Mouse (Mus musculus) embryonic facial prominence, embryonic 12.5 days (tissue): ENCODE measurements around the gene Grik4. TPM values are rescaled to one million over a fixed set of nuclear protein-coding genes. Genes with fewer than 3 reads are reported as not detected.

Source experiments
- ATAC-seq: fragments of 200-750 bp; cut with Nextera tagmentation; 2 replicates; pipeline ENCODE4 v1.8.0; 2017; ENCODE audit not compliant: insufficient number of reproducible peaks, insufficient read depth, low FRiP score, low TSS enrichment
- H3K27ac ChIP-seq: fragments of 300-500 bp; sonication (generic); 2 replicates; pipeline ENCODE4 v1.5.1; 2016; ENCODE audit warnings: mild to moderate bottlenecking
- H3K27me3 ChIP-seq: fragments of 300-500 bp; sonication (generic); 2 replicates; pipeline ENCODE4 v1.6.1; 2016; ENCODE audit warnings: mild to moderate bottlenecking, moderate library complexity
- H3K36me3 ChIP-seq: fragments of 300-500 bp; sonication (generic); 2 replicates; pipeline ENCODE4 v1.6.1; 2016; ENCODE audit warnings: mild to moderate bottlenecking
- H3K4me1 ChIP-seq: fragments of 300-500 bp; sonication (generic); 2 replicates; pipeline ENCODE4 v1.6.1; 2016
- H3K4me2 ChIP-seq: fragments of 300-500 bp; sonication (generic); replicated peaks from 2 replicates; pipeline ENCODE4 v1.6.1; 2016; ENCODE audit warnings: mild to moderate bottlenecking, moderate library complexity
- H3K4me3 ChIP-seq: fragments of 300-500 bp; sonication (generic); 2 replicates; pipeline ENCODE4 v1.5.1; 2016; ENCODE audit warnings: mild to moderate bottlenecking
- H3K9ac ChIP-seq: fragments of 300-500 bp; sonication (generic); 2 replicates; pipeline ENCODE4 v1.6.1; 2016; ENCODE audit warnings: mild to moderate bottlenecking, moderate library complexity
- H3K9me3 ChIP-seq: fragments of 300-500 bp; sonication (generic); 2 replicates; pipeline ENCODE4 v1.6.1; 2016; ENCODE audit warnings: mild to moderate bottlenecking, moderate library complexity
- WGBS: fragments of 180-500 bp; shearing (Covaris S2); methylation state at CpG from one replicate; pipeline ENCODE4 v1.1.7; 2016; 5-methylcytosine and 5-hydroxymethylcytosine counted together
- polyA plus RNA-seq: library from polyadenylated mRNA; unstranded; fragments of >200 nt; fragmentation: Nextera tagmentation; extraction: Ambion mirVana; gene quantifications from 2 replicates; pipeline ENCODE4 v1.2.1, GENCODE M21; 2016

Grik4 gene
- polyA plus RNA-seq, 1 experiment from 2014 or later = 3.8 TPM

DNA sequence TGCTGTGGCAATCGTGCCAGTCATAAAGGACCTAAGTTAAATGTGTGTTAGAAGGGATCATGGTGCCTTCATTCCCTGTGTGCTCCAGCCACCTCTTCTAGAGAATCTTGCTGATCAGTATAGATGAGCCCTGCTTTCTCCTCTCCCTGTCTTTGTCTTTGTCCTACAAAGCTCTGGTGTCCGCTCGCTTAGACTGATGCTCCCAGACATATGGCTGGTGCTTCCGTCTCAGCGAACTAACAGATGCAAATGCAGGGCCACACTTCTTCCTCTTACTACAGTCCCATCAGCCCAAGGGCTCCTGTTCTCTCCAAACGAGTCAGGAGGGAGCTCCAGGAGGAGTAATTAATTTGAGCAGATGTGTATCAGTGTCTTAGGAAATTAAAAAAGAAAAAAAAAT, 71.4 kb downstream of the Grik4 start:
- H3K36me3 ChIP-seq = no peaks in the 10 kb centered on the region
- WGBS = 85% methylated on average over 6 of the region's 6 CpGs
- ATAC-seq = no peak

DNA sequence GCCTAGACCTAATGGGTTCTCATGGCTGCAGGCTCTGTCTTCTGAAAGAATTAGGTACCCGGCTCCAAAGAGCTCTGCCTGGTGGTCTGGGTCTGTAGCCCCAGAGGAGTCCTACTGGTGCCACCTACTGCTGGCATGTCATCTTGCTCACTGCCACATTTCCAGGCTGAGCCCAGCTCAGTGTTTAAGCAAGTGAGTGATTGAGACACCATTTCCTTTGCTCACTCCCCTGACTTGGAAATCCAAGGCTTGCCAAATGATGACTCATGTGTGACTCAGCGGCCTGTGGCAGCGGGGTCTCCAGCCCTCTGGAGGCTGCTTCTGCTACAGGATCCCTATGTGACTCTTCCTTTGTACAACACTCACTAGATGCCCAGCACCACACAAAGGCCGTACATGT, 72.6 kb downstream of the Grik4 start:
- no peaks in the 10 kb centered on the region for H3K27me3 ChIP-seq
- no peaks in the 10 kb centered on the region for H3K9me3 ChIP-seq
- no peaks in the 10 kb centered on the region for H3K36me3 ChIP-seq
- no peaks in the 10 kb centered on the region for H3K4me1 ChIP-seq
- ATAC-seq = no peak
- H3K4me2 ChIP-seq = no peak overlapping the region
- no peak overlapping the region for H3K4me3 ChIP-seq
- H3K9ac ChIP-seq = no peak overlapping the region
- 89% methylated on average over 4 of the region's 4 CpGs for WGBS
- H3K27ac ChIP-seq = no peak overlapping the region

More for the DNA sequence above, 71.4 kb downstream of the Grik4 start:
- H3K4me2 ChIP-seq = no peak overlapping the region
- H3K27ac ChIP-seq = no peak overlapping the region
- H3K4me1 ChIP-seq = no peaks in the 10 kb centered on the region
- no peaks in the 10 kb centered on the region for H3K27me3 ChIP-seq
- H3K9me3 ChIP-seq = no peaks in the 10 kb centered on the region
- no peak overlapping the region for H3K4me3 ChIP-seq
- H3K9ac ChIP-seq = no peak overlapping the region

DNA sequence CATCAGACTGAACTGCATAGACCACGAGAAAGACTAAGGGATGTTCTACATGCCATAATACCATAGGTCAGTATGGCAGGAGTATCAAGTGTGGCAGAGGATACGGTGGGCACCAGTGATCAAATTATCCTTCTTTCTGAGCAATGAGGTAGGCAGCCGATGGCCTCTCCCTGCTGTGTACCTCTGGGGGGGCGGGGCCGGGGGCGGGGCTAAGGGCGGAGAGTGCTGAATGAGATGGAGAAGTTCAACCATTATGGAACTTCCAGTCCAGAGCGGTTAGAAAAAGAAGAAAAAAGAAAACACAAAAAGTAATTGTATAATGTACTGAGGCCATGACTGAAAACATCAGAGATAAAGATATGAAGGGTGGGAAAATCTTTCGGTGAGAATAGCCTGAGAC, 74.0 kb downstream of the Grik4 start:
- 61% methylated on average over 9 of the region's 9 CpGs for WGBS
- Histone ChIP-seq H3K36me3 (no peaks in the 10 kb centered on the region), H3K9me3 (no peaks in the 10 kb centered on the region), H3K27me3 (no peaks in the 10 kb centered on the region), H3K4me3 (no peak overlapping the region), H3K27ac (no peak overlapping the region), H3K4me1 (peaks cover 9% of the 10 kb centered on the region), H3K9ac (no peak overlapping the region), H3K4me2 (no peak overlapping the region)
- ATAC-seq = no peak

DNA sequence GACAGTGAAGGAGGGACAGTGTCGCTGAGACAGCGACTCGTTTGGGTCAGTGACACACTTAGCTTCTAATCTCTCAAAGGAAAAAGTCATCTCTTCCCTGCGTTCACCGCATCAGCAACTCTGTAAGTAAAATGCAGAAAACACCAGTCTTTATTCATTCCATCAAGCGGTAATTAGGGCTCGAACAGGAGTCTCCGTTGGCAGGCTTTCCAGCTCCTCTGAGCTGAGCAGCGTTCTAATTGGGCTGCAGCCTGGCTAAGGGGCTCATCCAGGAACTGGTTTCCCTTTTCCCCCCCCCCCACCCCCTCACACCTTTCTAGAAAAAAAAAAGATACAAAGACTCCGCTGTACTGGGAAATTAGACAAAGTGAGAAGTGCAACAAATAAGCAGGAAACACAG, 75.8 kb downstream of the Grik4 start:
- no peak overlapping the region for H3K4me2 ChIP-seq
- ATAC-seq = no peak
- H3K27ac ChIP-seq = no peak overlapping the region
- H3K36me3 ChIP-seq = no peaks in the 10 kb centered on the region
- no peak overlapping the region for H3K9ac ChIP-seq
- peaks cover 12% of the 10 kb centered on the region for H3K4me1 ChIP-seq
- WGBS = 54% methylated on average over 10 of the region's 10 CpGs
- H3K4me3 ChIP-seq = no peak overlapping the region
- no peaks in the 10 kb centered on the region for H3K27me3 ChIP-seq
- no peaks in the 10 kb centered on the region for H3K9me3 ChIP-seq

DNA sequence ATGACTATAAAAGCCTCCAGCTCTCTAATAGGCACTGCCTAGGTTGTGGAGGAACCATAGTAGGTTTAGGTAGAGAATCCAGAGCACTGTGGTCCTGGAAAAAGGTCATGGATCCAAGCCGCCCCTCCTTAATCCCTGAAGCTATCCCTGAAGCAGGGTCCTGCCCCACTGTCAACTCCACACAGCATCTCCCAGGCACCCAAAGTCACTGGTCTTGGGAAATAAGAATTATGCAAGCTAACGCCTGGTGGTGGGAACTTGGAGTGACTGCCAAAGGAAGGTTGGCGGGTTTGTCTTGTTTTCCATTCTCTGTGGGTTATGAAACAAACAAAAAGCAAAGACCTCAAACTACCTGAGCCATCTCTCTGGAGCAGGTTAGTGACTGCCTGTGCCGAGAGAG, 77.6 kb downstream of the Grik4 start:
- H3K9ac ChIP-seq = no peak overlapping the region
- ATAC-seq = no peak
- WGBS = 83% methylated on average over 4 of the region's 4 CpGs

DNA sequence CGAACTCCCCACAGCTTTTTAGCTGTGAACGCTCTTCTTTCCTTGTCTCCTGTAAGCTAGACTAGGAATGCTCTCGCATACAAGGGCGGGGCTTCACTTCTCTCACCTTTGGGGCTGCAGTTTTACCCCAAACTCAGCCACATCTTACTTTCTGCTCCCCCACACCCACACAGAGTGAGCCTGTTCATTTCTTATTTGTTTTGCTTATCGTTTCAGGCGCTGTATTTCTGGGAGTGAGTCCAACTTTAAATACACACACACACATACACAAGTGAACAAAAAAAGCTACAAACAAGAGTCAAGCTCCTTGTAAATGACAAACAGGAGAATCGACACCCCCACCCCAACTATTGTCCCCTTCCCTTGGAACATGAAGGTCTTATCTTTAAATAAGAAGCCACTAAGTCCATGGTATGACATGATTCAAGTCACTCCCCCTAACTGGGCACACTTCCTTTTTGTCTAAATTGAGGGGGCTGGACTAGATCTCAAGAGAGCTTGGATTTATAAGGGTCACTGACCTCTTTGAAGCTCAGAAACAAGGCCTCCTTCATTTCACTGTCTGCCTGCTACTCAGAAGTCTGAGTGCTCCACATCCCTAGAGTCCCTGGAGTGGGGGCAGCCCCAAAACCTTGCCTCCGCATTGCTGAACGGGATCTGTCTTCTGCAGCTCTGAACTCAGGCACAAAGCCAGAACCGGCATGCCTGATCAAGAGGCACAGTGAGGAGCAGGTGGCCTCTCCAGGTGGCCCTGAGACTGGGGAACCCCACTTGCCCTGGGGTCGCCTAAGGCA, 79.1 kb downstream of the Grik4 start:
- H3K4me1 ChIP-seq = peaks cover 13% of the 10 kb centered on the region
- H3K9me3 ChIP-seq = no peaks in the 10 kb centered on the region
- no peaks in the 10 kb centered on the region for H3K27me3 ChIP-seq
- 0 out of 2 replicates have a peak, but pooled peaks have one; percentile 23 for ATAC-seq
- 40% methylated on average over 11 of the region's 11 CpGs for WGBS
- H3K36me3 ChIP-seq = no peaks in the 10 kb centered on the region
- H3K4me3 ChIP-seq = no peak overlapping the region
- no peak overlapping the region for H3K27ac ChIP-seq
- H3K9ac ChIP-seq = no peak overlapping the region
- no peak overlapping the region for H3K4me2 ChIP-seq

More for the DNA sequence above, 77.6 kb downstream of the Grik4 start:
- Histone ChIP-seq H3K27me3 (no peaks in the 10 kb centered on the region), H3K4me3 (no peak overlapping the region), H3K27ac (no peak overlapping the region), H3K9me3 (no peaks in the 10 kb centered on the region), H3K4me1 (peaks cover 12% of the 10 kb centered on the region), H3K4me2 (no peak overlapping the region), H3K36me3 (no peaks in the 10 kb centered on the region)

DNA sequence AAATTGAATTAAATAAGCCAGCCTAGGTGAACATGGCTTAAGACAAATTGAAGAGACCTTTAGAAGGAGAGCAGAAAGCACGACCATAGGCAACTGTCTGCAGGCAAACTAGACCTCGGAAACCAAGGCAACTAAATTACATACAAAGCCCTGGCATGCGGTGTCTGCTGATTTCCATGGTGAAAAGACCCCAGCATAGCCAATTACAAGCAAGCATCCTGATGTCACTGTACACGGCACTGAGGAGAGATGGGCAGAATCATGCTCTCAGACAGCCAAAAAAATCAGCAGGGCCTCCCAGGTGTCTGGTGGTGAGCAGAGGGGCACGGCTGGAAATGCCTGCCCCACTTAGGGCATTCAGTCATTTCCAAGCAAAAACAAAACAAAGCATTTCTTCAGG, 80.9 kb downstream of the Grik4 start:
- 57% methylated on average over 5 of the region's 5 CpGs for WGBS
- H3K4me2 ChIP-seq = no peak overlapping the region
- H3K4me3 ChIP-seq = no peak overlapping the region
- peaks cover 16% of the 10 kb centered on the region for H3K4me1 ChIP-seq
- H3K36me3 ChIP-seq = no peaks in the 10 kb centered on the region
- no peak for ATAC-seq
- peak overlapping the region; percentile 5; the same call in 1 of the 2 replicates for H3K9ac ChIP-seq
- no peak overlapping the region for H3K27ac ChIP-seq
- no peaks in the 10 kb centered on the region for H3K9me3 ChIP-seq
- H3K27me3 ChIP-seq = no peaks in the 10 kb centered on the region

DNA sequence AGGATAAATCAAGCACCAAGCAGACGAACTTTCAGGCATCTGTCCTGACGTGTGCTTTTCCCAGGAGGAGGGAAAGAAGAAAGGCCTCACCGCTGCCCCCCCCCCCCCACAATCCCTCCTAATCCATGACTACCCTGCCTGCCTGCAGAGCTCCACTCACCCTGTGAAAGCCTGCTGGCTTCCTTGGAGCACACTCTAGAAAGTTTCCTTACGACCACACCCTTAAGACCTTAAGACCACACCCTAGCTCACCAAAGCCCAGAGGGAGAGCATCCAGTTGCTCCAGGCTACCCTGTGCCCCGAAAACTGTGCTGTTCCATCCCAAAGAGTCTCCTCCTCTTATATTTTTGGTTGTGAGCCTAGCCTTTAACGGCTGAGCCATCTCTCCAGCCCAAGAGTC, 82.6 kb downstream of the Grik4 start:
- Histone ChIP-seq H3K4me2 (no peak overlapping the region), H3K4me3 (no peak overlapping the region), H3K4me1 (peaks cover 16% of the 10 kb centered on the region), H3K36me3 (no peaks in the 10 kb centered on the region), H3K27me3 (no peaks in the 10 kb centered on the region), H3K27ac (no peak overlapping the region), H3K9ac (no peak overlapping the region), H3K9me3 (no peaks in the 10 kb centered on the region)
- no peak for ATAC-seq
- 74% methylated on average over 6 of the region's 6 CpGs for WGBS

DNA sequence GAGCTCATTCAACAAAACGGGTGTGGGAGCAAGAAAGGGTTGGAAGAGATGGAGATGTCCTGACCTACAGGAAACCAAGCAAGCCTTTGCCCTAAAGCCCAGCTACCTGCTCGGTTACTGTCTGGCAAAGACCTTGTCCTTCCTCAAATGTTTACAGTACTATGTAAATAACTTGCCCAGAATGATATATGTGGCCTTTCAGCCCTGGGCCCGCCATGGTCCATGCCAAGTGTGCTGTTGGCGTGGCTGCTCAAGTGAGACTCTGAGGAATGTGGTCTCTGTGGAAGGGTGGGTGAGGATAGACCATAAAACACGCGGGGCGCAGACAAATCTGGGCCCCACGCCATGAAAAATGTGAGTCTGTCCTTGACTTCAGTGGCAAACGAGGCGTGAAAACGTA, 83.1 kb downstream of the Grik4 start:
- Histone ChIP-seq H3K9ac (no peak overlapping the region), H3K36me3 (no peaks in the 10 kb centered on the region), H3K4me2 (no peak overlapping the region), H3K9me3 (no peaks in the 10 kb centered on the region), H3K4me3 (no peak overlapping the region), H3K27ac (no peak overlapping the region), H3K4me1 (peaks cover 16% of the 10 kb centered on the region), H3K27me3 (no peaks in the 10 kb centered on the region)
- ATAC-seq = no peak
- 85% methylated on average over 11 of the region's 11 CpGs for WGBS

DNA sequence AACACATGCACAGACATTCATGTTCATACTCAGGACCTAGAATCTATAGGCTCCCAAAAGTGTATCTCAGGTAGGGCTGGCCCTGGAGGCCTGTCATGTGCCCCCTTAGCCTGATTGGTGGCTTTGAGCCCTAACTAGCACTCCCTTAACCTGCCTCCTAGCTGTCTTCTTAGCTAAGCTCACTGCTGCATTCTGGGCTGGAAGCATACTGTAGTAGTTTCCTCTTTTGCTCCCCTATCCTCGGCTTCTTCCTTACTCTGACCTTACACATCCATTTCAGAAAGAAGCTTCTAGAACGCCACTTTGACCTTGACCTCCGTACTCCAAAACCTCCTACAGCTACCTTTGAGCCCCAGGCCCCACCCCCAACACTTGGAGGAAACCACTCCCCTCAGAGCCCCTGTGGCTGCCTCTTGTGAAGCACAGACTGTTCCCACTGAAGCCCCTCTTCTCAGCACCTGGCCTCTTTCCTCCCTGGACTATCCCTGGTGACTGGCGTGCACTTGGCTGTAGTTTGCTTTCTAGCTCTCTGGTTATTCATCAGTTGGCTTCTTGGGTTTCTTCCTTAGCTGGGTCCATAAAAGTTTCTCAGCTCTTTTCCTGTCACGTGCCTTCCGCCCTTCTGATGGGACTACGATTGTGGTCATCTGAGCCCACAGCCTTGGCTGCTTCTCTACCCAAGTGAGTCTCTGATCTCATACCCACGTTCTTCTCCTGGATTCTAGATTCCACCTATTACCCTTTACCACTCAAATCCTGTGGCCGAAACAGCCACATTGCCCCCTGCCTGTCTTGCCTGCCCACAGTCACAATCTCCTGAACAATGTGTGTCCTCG, 84.1 kb downstream of the Grik4 start:
- Histone ChIP-seq H3K4me3 (no peak overlapping the region), H3K9ac (no peak overlapping the region), H3K4me2 (no peak overlapping the region), H3K27ac (no peak overlapping the region), H3K27me3 (no peaks in the 10 kb centered on the region), H3K9me3 (no peaks in the 10 kb centered on the region), H3K36me3 (no peaks in the 10 kb centered on the region), H3K4me1 (peaks cover 6% of the 10 kb centered on the region)
- WGBS = 76% methylated on average over 10 of the region's 10 CpGs
- ATAC-seq = no peak

DNA sequence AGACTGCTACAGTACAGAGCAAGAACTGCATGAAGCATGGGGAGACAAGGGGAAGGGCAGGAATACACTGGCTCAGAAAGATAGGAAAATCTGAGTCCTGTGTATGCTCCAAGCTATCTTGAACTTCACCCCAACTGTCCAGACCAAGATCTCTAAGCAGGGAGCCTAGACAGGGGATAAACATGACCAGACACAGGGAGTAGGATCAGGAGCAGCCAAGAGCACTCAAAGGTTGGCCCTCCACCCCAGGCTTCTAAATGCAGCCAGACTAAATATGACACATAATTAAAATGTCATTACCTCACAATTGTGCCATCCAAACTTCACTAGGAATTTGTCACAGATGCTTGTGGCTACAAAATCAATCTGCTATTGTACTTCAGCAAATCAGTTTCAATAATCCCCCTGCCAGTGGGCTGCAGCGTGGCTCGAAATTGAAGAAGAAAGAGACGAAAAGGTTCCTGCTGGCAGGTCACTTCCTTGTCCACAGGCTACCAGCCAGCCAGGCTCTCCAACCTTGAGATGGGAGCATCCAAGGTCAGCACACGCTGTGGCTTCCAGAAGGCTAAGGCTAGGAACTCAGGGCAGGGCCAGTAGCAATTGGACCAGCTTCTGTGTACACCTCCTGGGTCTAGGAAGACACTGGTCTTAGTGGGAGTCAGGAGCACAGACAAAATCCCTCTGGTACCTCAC, 85.1 kb downstream of the Grik4 start:
- 67% methylated on average over 4 of the region's 4 CpGs for WGBS
- H3K4me3 ChIP-seq = no peak overlapping the region

More for the DNA sequence above, 85.1 kb downstream of the Grik4 start:
- Histone ChIP-seq H3K27me3 (no peaks in the 10 kb centered on the region), H3K9ac (no peak overlapping the region), H3K4me1 (0 out of 2 replicates have a peak, but pooled peaks cover 4% of the 10 kb centered on the region), H3K9me3 (no peaks in the 10 kb centered on the region), H3K4me2 (no peak overlapping the region), H3K36me3 (no peaks in the 10 kb centered on the region), H3K27ac (no peak overlapping the region)
- ATAC-seq = no peak
